Mouse (Mus musculus): ENCODE results near the gene Fndc3b.

DNA sequence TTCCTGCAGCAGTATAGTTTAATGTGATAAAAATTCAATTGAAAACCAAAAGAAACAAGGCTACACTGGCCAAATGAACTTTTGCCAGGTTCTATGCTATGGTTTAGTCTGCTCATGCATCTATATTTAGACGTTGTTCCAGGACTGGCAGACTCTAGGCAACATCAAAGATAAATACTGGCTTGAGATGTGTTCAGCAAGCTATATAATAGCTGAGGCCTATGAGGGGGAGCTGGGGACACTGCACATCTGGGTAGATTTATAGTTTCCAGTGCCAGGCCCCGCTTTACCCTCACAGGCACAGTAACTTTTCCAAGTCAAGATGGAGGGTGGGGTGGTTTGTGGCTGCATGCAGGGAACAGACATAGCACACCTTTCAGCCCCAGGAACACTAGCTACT is 231.7 kb downstream of the Fndc3b start:
- no peak for TF ChIP-seq CTCF (IDR thresholded peaks at IDR 0.05; ENCODE audit: borderline replicate concordance, insufficient read depth, low read length)
- TF ChIP-seq POLR2A (IDR thresholded peaks at IDR 0.05; ENCODE audit: low read depth, low read length), result no peak

All from embryonic fibroblast, embryonic 13.5 days (primary cell).